Mouse (Mus musculus) hematopoietic stem cell, adult 5-6 weeks (primary cell): ENCODE measurements around the gene Gucd1. TPM values are rescaled to one million over a fixed set of nuclear protein-coding genes. Genes with fewer than 3 reads are reported as not detected.

ENCODE experiments used
- ATAC-seq, 2 experiments: fragments of 125-278 bp in 1 of 2; replicated peaks in 1 of 2; 2 replicates each; pipeline ENCODE4 v1.8.0; 2016 to 2017; ENCODE audit warnings: inconsistent platforms in 2 of 2, mild to moderate bottlenecking in 2 of 2, moderate number of reproducible peaks in 2 of 2, low read depth in 1 of 2, moderate TSS enrichment in 1 of 2; ENCODE audit not compliant: low FRiP score in 2 of 2, poor library complexity in 2 of 2, severe bottlenecking in 2 of 2, insufficient read depth in 1 of 2, low TSS enrichment in 1 of 2
- total RNA-seq: library from RNA; stranded (forward); fragments of 172-1452, 232-1000 nt; gene quantifications from 2 replicates; pipeline ENCODE4 v1.2.3, GENCODE M21; 2017

The Gucd1 gene
- total RNA-seq, 1 experiment from 2014 or later, result 16.7 TPM

DNA sequence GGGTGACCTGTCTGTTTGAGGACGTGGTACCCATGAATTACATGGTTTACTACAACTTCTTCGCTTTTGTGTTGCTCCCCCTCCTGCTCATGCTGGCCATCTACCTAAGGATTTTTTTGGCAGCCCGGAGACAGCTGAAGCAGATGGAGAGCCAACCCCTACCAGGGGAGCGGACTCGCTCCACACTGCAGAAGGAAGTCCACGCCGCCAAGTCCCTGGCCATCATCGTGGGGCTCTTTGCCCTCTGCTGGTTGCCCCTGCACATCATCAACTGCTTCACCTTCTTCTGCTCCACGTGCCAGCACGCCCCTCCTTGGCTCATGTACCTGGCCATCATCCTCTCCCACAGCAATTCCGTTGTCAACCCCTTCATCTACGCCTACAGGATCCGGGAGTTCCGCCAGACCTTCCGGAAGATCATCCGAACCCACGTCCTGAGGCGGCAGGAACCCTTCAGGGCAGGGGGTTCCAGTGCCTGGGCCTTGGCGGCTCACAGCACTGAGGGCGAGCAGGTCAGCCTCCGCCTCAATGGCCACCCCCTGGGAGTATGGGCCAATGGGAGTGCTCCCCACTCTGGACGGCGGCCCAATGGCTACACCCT lies 184.5 kb downstream of the Gucd1 start:
- no peak for ATAC-seq

DNA sequence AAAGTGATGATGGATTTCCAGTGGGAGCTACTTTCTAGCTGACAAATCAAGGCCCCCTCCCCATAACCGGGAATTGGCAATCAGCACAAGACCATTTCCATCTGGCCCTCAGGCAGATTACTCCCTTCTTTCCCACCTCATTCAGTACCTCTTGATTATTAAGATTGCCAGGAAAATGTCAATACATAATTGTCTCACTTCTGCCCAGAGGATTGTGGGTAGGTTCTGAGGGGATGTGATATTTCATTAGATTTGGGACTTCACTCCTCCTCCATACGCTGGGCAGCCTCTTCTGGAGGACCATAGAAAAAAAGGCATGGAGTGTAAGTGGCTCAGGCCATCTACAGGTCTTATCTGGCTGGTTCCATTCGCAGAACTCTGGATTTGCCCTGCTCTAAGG lies 185.5 kb downstream of the Gucd1 start:
- ATAC-seq, result no peak

DNA sequence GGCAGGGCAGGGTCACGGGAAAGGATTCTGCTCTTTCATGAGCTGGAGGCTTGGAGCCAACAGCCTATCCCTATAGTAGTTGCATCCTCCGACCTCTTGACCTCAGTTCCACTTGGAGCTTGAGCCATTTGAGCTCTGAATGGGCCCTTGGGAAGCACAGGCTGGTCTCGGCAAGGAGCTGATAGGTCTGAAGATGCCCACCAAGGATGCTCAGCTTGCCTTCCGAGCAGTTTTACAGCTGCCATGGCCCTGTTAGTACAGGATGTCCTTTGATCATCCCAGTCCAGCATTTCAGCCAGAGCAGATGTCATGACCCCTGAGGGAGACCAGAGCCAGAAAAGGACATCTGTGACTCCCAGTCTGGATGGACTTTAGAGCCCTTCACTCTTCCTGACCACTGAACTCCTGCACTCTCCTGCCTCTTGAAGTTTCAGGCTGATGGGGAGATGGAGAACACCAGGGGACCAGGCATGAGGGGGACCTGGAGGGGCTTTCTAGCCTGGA lies 189.5 kb downstream of the Gucd1 start:
- no peak for ATAC-seq

DNA sequence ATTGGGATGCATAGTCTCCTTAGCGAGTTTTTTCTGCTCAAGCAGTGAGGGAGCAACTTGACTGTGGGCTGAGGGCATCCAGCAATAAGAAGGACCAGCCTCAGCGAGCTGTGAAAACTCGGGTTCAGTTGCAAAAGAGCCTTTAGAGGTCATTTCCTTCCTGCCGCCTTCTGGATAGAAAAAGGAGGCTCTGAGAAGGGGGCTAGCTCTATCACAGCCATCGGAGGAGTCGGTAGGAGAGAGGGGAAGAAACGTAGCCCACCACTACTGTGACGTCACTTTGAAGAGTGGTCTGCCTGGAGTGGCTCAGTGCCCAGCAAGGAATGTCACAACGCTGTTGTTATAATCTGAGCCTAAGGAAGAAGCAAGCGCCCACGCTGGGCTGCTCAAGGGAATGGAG lies 190.7 kb downstream of the Gucd1 start:
- ATAC-seq, result no peak; a peak in 1 of 4 replicates

DNA sequence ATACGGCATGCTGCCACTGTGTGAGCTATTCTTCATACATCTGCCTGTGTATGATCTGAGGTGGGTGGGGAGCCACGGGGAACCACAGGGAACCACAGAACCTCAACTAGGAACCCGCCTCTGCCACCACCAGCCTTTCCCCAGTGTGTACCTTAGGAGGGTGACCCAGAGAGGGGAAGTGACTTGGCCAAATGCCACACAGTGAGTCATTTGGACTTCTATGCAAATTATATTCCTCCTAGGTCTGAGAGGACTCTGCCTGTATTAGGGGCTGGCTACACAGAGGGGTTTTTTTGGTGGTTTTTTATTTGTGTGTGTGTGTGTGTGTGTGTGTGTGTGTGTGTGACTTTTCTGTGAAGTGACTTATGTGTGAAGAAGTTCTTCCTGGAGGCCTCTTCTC lies 191.2 kb downstream of the Gucd1 start:
- ATAC-seq, result peak; percentile 83 to 89

DNA sequence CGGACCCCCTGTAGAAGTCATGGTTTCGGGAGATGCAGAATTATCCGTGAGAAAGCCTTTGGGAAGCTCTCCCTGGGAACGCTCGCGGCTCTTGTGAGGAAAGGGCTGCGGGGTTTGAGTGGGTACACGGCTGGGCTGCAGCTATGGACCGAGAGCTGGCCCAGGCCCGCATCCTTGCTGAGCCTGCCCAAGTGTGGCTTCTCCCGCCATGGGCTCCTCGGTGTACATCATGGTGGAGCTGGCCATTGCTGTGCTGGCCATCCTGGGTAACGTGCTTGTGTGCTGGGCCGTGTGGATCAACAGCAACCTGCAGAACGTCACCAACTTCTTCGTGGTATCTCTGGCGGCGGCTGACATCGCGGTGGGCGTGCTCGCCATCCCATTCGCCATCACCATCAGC lies 192.0 kb downstream of the Gucd1 start:
- ATAC-seq, result no peak

DNA sequence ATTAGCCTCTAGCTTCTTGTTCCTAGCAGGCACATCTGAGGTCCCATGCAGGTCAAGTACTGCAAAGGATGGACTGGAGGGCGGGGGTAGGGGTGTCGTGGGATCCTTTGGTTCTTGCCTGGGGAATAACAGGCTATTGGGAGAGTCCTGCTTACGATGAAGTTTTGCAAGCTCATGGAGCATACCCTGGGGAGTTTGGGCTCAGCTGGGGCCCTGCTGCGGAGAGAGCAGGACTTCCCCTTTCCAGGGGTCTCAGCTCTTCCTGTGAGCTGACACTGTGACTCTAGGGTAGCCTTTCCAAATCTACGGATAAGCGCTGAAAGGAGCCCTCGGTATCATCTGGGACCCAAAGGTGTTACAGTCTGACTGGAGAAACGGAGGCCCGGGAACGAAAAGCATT lies 193.4 kb downstream of the Gucd1 start:
- peak in 1 of 2 experiments; percentile 20; a peak in 1 of 4 replicates for ATAC-seq

DNA sequence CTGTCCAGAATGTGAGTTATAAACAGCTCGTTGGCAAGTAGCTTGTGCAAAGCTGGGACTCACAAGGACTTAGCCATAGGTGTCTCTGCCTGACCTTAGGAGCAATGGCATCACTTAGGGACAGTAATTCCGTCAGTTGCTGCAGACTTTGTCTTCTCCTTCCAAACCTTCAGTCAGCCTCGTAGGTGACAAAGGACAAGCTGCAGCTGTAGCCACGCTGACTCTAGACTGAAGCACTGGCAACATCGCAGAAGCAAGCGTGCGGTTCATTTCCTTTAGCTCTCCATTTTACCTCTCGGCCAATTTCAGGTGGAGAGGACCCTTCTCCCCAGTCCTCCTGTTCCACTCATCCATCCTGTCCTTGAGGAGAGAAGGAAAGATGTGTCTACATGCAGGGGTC lies 193.8 kb downstream of the Gucd1 start:
- ATAC-seq, result no peak

DNA sequence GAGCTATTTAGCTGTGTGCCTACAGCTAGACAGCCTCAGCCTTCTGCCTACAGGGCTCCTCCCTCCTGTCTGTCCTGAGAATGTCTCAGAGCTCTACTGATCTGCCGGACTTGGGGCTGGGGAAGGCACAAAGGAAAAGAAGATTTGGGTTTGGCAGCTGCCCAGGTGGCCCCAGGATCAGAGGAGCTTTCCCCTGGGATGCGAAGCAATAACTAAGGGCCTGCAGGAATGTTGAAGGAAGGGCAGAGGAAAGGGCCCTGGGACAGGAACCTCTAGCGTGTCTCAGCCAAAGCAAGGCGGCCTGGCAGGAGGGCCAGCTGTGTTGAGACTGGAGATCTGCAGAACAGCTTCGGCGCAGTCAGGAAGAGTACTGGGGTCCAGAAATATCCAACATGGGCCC lies 194.8 kb downstream of the Gucd1 start:
- ATAC-seq, result no peak

DNA sequence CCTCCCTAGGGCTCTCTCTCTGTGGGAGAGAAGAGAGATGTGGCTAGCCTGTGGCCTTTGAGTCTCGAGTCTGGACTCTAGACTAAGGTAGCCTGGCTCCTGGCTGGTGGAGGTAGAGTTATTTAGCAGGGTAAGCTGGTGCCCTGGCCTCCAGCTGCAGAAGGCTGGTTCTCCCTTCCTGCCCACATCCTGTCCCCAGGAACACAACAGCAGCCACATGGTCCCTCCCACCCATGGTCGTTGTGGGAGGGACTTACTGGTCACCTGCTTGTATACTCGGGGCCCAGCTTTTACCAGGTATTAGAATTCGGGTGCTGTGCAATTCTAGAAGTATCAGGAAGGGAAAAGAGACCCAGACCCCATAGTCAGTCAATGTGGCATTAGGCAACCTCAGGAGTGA lies 197.5 kb downstream of the Gucd1 start:
- ATAC-seq, result peak; percentile 59 to 70

DNA sequence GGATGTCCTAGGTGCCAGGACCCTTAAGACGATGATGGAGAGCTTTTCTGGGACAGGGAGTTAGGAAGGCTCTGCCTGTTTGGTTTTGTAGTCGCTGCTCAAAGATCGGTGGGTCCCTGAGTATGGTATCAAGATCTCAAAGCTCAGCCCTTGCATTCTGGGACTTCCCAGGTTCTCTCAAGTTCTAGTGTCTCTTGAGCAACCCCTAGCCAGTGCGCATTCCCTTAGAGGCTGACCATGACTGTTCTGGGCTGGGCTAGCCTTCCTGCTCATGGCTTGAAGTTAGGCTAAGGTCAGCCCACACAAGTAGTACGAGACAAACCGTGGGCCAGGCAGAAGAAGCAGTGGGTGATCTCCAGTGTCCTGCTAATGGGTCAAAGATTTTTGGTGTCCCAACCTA lies 199.6 kb downstream of the Gucd1 start:
- no peak for ATAC-seq

DNA sequence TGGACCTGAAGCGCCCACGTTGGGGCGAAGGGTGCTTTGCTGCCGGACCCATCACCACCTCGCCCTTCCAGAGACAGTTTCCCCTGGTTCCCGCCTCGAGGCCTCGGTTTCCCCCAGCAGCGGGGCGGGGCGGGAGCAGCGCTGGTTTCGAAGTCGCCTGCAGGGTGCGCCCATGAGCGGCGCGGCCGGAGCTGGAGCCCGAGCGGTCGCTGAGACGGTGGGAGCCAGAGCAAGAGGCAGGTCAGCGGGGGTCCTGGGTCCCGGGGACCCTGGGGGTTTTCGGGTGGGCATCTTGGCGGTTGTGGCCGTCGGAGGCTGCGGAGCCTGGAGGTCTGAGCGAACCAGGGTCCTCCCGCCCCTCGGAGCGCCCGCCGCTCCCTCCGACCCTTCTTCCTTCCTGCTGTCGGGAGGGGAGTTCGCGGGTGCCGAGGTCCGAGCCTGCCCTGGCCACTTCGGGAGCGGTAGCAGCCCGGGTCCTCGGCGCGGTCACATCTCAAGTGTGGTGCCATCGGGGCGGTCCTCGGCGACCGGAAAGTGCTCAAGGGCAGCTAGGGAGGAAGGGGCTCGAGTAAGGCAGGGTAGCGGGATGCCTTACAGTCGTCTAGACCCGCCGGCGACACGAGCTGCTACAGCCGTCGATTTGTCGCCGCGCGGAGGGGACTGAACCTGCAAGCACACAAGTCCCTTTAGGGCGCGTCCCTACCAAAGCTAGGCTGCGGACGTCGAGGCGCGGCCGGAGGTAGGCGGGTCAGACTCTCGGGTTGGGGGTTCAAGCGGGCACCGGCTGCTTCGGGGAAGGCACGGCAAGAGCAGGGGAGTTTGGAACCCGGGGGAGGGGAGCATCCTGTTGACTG lies 200.6 kb downstream of the Gucd1 start:
- peak; percentile 24 to 40; a peak in 1 of 4 replicates for ATAC-seq

DNA sequence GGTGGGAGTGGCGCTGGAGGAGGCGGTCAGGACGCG lies 201.1 kb downstream of the Gucd1 start, which contains the start of gene Adora2a:
TSS of gene Adora2a (plus strand) at position 6 of the 36 bp plus-strand sequence.
- ATAC-seq, result no peak

DNA sequence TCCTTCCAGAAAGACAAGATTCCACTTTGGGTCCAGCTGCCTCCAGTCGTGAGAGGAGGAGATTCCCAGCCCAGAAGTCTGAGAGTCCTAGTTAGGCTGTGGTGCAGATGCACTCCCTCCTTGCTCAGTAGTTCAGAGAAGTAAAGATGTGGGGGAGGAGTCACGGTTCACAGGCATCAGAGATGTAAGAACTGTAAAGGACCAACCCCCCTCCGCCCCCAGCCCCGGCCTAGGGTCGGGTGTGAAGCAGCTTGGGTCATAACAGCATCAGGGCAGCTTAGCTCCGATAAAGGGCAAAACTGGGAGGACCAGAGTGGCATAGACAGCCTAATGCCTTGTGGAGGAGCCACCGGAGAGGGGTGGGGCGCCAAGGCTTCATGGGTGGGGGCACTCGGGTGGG lies 201.3 kb downstream of the Gucd1 start:
- no peak for ATAC-seq

DNA sequence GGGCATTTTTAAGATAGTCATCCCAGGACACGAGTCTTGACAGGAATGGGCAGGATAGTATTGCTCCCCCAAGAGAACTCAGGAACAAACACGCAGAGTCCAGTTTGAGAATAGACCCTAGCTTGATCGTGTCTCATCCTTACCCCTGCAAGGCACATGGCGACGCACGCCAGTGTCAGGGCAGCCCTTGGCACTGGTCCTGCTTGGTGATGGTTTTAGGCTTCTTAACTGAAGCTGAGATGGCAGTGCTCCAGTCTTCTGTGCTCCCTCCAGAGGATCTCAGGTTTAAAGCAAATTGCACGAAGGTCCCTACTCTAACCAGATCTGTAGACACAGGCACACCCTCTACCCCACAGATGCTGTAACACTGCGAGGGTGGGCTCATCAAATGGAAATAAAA lies 202.0 kb downstream of the Gucd1 start:
- no peak for ATAC-seq

DNA sequence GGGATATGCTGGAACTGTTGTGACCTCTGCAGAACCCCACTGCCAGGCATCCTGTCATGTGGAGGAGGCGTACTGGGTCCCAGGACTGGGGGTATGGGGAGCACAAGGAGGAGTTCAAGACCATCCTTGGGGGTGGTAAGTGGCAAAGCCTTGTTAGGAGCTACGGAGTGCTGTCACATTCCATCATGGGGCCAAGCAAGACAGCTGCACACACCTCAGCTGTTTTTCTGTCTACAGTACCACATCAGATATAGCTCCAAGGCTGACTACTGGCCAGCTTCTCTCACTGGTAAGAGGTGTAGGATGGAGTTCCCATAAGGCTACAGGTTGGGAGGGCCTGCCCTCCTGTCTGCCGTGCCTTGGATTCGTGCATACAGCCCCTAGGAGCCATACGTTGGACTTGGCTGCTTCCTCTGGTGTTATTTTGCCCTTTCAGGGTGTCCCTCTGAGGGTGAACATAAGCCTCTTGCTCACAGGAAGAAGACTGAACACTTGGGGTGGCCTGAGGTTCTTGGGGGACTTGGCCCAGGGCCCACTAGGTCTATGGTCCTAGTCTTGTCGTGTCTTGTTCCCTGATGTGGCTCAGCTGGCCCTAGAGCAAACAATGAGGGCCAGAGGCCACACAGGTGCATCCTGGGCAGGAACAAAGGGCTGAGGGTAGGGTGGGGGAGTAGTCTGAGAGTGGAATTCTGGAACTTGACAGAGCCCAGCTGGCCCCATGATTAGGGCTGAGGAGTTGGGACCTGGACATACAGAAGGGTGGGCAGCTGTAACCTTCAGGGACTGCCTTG lies 203.4 kb downstream of the Gucd1 start:
- ATAC-seq, result no peak

DNA sequence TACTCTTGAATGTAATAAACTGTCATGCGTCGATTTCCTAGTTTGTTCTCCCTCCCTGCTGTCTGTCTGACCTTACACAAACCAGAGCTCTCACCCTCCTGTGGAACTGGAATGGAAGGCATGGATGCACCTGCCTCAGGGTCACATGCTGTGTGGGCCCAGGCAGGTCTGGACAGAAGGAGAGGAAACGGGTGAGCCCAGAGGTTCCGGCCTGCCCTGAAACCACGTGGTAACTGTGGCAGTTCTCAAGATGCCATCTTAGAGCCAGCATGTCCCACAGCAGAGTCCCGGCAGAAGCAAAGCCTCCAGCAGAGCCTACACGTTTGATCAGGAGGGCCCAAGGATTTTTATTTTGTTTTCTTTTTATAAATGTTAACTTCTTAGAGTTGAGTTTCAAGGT lies 205.4 kb downstream of the Gucd1 start:
- ATAC-seq, result peak; percentile 49 to 56

DNA sequence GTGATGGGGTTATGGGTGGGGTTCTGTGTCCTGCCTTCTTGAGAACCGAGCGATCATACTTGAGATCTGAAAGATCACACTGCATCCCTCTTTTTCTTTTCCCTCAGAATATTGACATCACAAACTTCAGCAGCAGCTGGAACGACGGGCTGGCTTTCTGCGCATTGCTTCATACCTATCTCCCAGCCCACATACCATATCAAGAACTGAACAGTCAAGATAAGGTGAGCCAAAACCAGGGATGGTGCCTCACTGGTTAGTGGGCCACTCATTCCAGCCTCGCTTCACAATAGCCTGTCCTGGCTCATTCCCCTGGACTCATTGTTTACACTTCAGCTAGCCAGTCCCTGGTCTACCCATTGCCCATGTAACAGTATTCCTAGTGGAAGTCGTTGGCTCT lies 210.6 kb downstream of the Gucd1 start:
- ATAC-seq, result no peak
